Mouse (Mus musculus): ENCODE data around the gene Dnajc5g. TPM values are rescaled to one million over a fixed set of nuclear protein-coding genes. Genes with fewer than 3 reads are reported as not detected.

Dnajc5g gene
- total and polyA plus RNA-seq, 3 experiments = not detected

Other genes starting within 250 kb of the Dnajc5g start
Only the 20 nearest of the 27 such genes appear.
- gene Cgref1, start 160.7 kb upstream of the Dnajc5g start, total RNA-seq (2012; rRNA removed) = not detected in 2 replicates
- not detected in 2 replicates for gene Cgref1, start 160.7 kb upstream of the Dnajc5g start, total RNA-seq (2014; rRNA removed)
- not detected in 2 replicates for gene Cgref1, start 160.7 kb upstream of the Dnajc5g start, polyA plus RNA-seq (2012; ENCODE audit: insufficient read length, low read depth)
- 96.5 and 99.8 TPM in 2 replicates for gene Preb, start 145.9 kb upstream of the Dnajc5g start, total RNA-seq (2012; rRNA removed)
- 70.9 and 87.3 TPM in 2 replicates for gene Preb, start 145.9 kb upstream of the Dnajc5g start, total RNA-seq (2014; rRNA removed)
- gene Preb, start 145.9 kb upstream of the Dnajc5g start, polyA plus RNA-seq (2012; ENCODE audit: insufficient read length, low read depth) = 143 and 145 TPM in 2 replicates
- gene Tcf23, start 137.6 kb upstream of the Dnajc5g start, total RNA-seq (2012; rRNA removed) = not detected in 2 replicates
- gene Tcf23, start 137.6 kb upstream of the Dnajc5g start, total RNA-seq (2014; rRNA removed) = not detected in 2 replicates
- gene Tcf23, start 137.6 kb upstream of the Dnajc5g start, polyA plus RNA-seq (2012; ENCODE audit: insufficient read length, low read depth) = not detected in 2 replicates
- gene Atraid, start 58.0 kb upstream of the Dnajc5g start, total RNA-seq (2012; rRNA removed) = 48.8 and 58.0 TPM in 2 replicates
- 88.7 TPM in 2 replicates for gene Atraid, start 58.0 kb upstream of the Dnajc5g start, total RNA-seq (2014; rRNA removed)
- 52.7 and 60.1 TPM in 2 replicates for gene Atraid, start 58.0 kb upstream of the Dnajc5g start, polyA plus RNA-seq (2012; ENCODE audit: insufficient read length, low read depth)
- gene Slc5a6, start 57.4 kb upstream of the Dnajc5g start, total RNA-seq (2012; rRNA removed) = 10.9 and 15.4 TPM in 2 replicates
- gene Slc5a6, start 57.4 kb upstream of the Dnajc5g start, total RNA-seq (2014; rRNA removed) = 8.9 and 9.0 TPM in 2 replicates
- gene Slc5a6, start 57.4 kb upstream of the Dnajc5g start, polyA plus RNA-seq (2012; ENCODE audit: insufficient read length, low read depth) = 17.1 and 18.6 TPM in 2 replicates
- 106 and 135 TPM in 2 replicates for gene Cad, start 51.5 kb upstream of the Dnajc5g start, total RNA-seq (2012; rRNA removed)
- gene Cad, start 51.5 kb upstream of the Dnajc5g start, total RNA-seq (2014; rRNA removed) = 43.1 and 44.3 TPM in 2 replicates
- gene Cad, start 51.5 kb upstream of the Dnajc5g start, polyA plus RNA-seq (2012; ENCODE audit: insufficient read length, low read depth) = 108 and 123 TPM in 2 replicates
- not detected in 2 replicates for gene Slc30a3, start 2.0 kb downstream of the Dnajc5g start, total RNA-seq (2012; rRNA removed)
- not detected in 2 replicates for gene Slc30a3, start 2.0 kb downstream of the Dnajc5g start, total RNA-seq (2014; rRNA removed)
- not detected in 2 replicates for gene Slc30a3, start 2.0 kb downstream of the Dnajc5g start, polyA plus RNA-seq (2012; ENCODE audit: insufficient read length, low read depth)
- gene Trim54, start 10.4 kb downstream of the Dnajc5g start, total RNA-seq (2012; rRNA removed) = not detected in 2 replicates
- gene Trim54, start 10.4 kb downstream of the Dnajc5g start, total RNA-seq (2014; rRNA removed) = not detected in 2 replicates
- not detected in 2 replicates for gene Trim54, start 10.4 kb downstream of the Dnajc5g start, polyA plus RNA-seq (2012; ENCODE audit: insufficient read length, low read depth)
- not detected in 2 replicates for gene Ucn, start 32.5 kb downstream of the Dnajc5g start, total RNA-seq (2012; rRNA removed)
- gene Ucn, start 32.5 kb downstream of the Dnajc5g start, total RNA-seq (2014; rRNA removed) = not detected in 2 replicates
- gene Ucn, start 32.5 kb downstream of the Dnajc5g start, polyA plus RNA-seq (2012; ENCODE audit: insufficient read length, low read depth) = not detected in 2 replicates
- gene Mpv17, start 48.0 kb downstream of the Dnajc5g start, total RNA-seq (2012; rRNA removed) = 24.0 and 30.3 TPM in 2 replicates
- gene Mpv17, start 48.0 kb downstream of the Dnajc5g start, total RNA-seq (2014; rRNA removed) = 37.6 and 39.7 TPM in 2 replicates
- 32.8 and 40.4 TPM in 2 replicates for gene Mpv17, start 48.0 kb downstream of the Dnajc5g start, polyA plus RNA-seq (2012; ENCODE audit: insufficient read length, low read depth)
- 1.4 and 2.7 TPM in 2 replicates for gene Gm29609, start 73.6 kb downstream of the Dnajc5g start, total RNA-seq (2012; rRNA removed)
- 1.2 and 2.1 TPM in 2 replicates for gene Gm29609, start 73.6 kb downstream of the Dnajc5g start, total RNA-seq (2014; rRNA removed)
- 0.57 and 3.0 TPM in 2 replicates for gene Gm29609, start 73.6 kb downstream of the Dnajc5g start, polyA plus RNA-seq (2012; ENCODE audit: insufficient read length, low read depth)
- gene Gtf3c2, start 73.9 kb downstream of the Dnajc5g start, total RNA-seq (2012; rRNA removed) = 49.4 and 51.2 TPM in 2 replicates
- gene Gtf3c2, start 73.9 kb downstream of the Dnajc5g start, total RNA-seq (2014; rRNA removed) = 19.4 and 22.8 TPM in 2 replicates
- 96.9 and 99.5 TPM in 2 replicates for gene Gtf3c2, start 73.9 kb downstream of the Dnajc5g start, polyA plus RNA-seq (2012; ENCODE audit: insufficient read length, low read depth)
- gene Snx17, start 86.9 kb downstream of the Dnajc5g start, total RNA-seq (2012; rRNA removed) = 61.5 and 73.9 TPM in 2 replicates
- 52.6 and 56.7 TPM in 2 replicates for gene Snx17, start 86.9 kb downstream of the Dnajc5g start, total RNA-seq (2014; rRNA removed)
- 59.2 and 63.9 TPM in 2 replicates for gene Snx17, start 86.9 kb downstream of the Dnajc5g start, polyA plus RNA-seq (2012; ENCODE audit: insufficient read length, low read depth)
- 56.8 and 75.0 TPM in 2 replicates for gene Eif2b4, start 87.1 kb downstream of the Dnajc5g start, total RNA-seq (2012; rRNA removed)
- 26.8 and 29.0 TPM in 2 replicates for gene Eif2b4, start 87.1 kb downstream of the Dnajc5g start, total RNA-seq (2014; rRNA removed)
- 99.5 and 106 TPM in 2 replicates for gene Eif2b4, start 87.1 kb downstream of the Dnajc5g start, polyA plus RNA-seq (2012; ENCODE audit: insufficient read length, low read depth)
- gene Zfp513, start 96.0 kb downstream of the Dnajc5g start, total RNA-seq (2012; rRNA removed) = 6.9 and 7.4 TPM in 2 replicates
- 2.4 and 3.6 TPM in 2 replicates for gene Zfp513, start 96.0 kb downstream of the Dnajc5g start, total RNA-seq (2014; rRNA removed)
- 10.2 and 12.8 TPM in 2 replicates for gene Zfp513, start 96.0 kb downstream of the Dnajc5g start, polyA plus RNA-seq (2012; ENCODE audit: insufficient read length, low read depth)
- 182 and 225 TPM in 2 replicates for gene Ppm1g, start 114.4 kb downstream of the Dnajc5g start, total RNA-seq (2012; rRNA removed)
- gene Ppm1g, start 114.4 kb downstream of the Dnajc5g start, total RNA-seq (2014; rRNA removed) = 96.9 and 97.8 TPM in 2 replicates
- gene Ppm1g, start 114.4 kb downstream of the Dnajc5g start, polyA plus RNA-seq (2012; ENCODE audit: insufficient read length, low read depth) = 366 and 383 TPM in 2 replicates
- gene Nrbp1, start 134.6 kb downstream of the Dnajc5g start, total RNA-seq (2012; rRNA removed) = 36.6 and 40.4 TPM in 2 replicates
- gene Nrbp1, start 134.6 kb downstream of the Dnajc5g start, total RNA-seq (2014; rRNA removed) = 40.5 and 41.5 TPM in 2 replicates
- gene Nrbp1, start 134.6 kb downstream of the Dnajc5g start, polyA plus RNA-seq (2012; ENCODE audit: insufficient read length, low read depth) = 34.5 and 36.1 TPM in 2 replicates
- gene Gm9970, start 134.9 kb downstream of the Dnajc5g start, total RNA-seq (2012; rRNA removed) = not detected in 2 replicates
- not detected in 2 replicates for gene Gm9970, start 134.9 kb downstream of the Dnajc5g start, total RNA-seq (2014; rRNA removed)
- gene Gm9970, start 134.9 kb downstream of the Dnajc5g start, polyA plus RNA-seq (2012; ENCODE audit: insufficient read length, low read depth) = not detected in 2 replicates
- 13.9 and 14.1 TPM in 2 replicates for gene Krtcap3, start 145.4 kb downstream of the Dnajc5g start, total RNA-seq (2012; rRNA removed)
- gene Krtcap3, start 145.4 kb downstream of the Dnajc5g start, total RNA-seq (2014; rRNA removed) = 9.8 and 10.0 TPM in 2 replicates
- gene Krtcap3, start 145.4 kb downstream of the Dnajc5g start, polyA plus RNA-seq (2012; ENCODE audit: insufficient read length, low read depth) = 8.6 and 11.3 TPM in 2 replicates
- 11.1 and 21.5 TPM in 2 replicates for gene Ift172, start 184.8 kb downstream of the Dnajc5g start, total RNA-seq (2012; rRNA removed)
- gene Ift172, start 184.8 kb downstream of the Dnajc5g start, total RNA-seq (2014; rRNA removed) = 4.3 and 6.1 TPM in 2 replicates
- 8.5 and 9.2 TPM in 2 replicates for gene Ift172, start 184.8 kb downstream of the Dnajc5g start, polyA plus RNA-seq (2012; ENCODE audit: insufficient read length, low read depth)